Mouse (Mus musculus): ENCODE results near the gene Cpa1.
A peak's percentile ranks its signal among the peaks of the same experiment; 100 is the strongest.

Cpa1 gene

GRCm38 (mm10) chr6:30673764-30674561 lies 34.9 kb downstream of the Cpa1 start:
- no peak for DNase-seq (ENCODE audit: low spot score)

- DNase-seq (ENCODE audit: low spot score), result no peak
Measured at GRCm38 (mm10) chr6:30674714-30675280, 35.8 kb downstream of the Cpa1 start.

DNA sequence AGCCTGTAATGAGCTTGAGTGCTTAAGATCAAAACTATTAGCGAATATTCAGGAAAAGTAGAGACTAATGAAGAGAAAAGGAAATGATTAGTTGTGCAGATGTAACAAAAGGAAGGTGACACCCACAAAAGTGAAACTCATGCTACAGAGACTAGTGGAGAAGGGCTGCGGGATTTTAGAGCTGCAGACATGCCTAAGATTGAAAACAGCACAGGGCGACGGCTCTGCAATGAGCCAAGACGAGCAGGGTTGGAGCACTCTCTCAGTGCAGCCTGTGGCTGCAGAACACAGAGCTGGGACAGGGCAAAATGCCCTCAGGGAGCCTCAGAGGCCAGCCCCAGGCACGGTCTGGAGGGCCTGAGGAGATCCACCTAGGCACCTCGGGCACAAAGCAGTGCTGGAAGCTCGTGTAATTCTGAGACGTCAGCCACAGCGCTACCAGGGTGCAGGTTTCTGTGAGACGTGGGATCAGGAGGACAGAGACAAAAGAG lies 36.3 kb downstream of the Cpa1 start:
- DNase-seq (ENCODE audit: low spot score), result no peak

DNA sequence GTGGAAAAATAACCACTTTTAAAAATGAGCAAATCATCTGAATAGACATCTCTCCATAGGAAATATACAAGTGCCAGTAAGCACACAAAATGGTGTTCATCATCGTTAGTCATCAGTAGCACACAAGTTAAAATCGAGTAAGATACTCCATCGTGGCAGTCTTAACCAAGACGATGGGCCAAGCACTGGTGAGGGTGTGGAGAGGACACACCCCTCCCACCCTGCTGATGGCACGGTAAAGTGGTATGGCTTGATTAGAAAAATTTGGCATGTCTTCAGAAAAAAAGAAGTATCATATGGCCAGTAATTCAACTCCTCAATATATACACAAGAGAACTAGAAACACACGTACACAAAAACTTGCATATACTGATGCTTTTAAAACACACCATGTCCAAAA lies 37.5 kb downstream of the Cpa1 start:
- no peak for DNase-seq (ENCODE audit: low spot score)

GRCm38 (mm10) chr6:30677591-30677990 lies 38.6 kb downstream of the Cpa1 start:
- no peak for DNase-seq (ENCODE audit: low spot score)

GRCm38 (mm10) chr6:30678482-30678881 lies 39.5 kb downstream of the Cpa1 start:
- DNase-seq (ENCODE audit: low spot score), result no peak

DNA sequence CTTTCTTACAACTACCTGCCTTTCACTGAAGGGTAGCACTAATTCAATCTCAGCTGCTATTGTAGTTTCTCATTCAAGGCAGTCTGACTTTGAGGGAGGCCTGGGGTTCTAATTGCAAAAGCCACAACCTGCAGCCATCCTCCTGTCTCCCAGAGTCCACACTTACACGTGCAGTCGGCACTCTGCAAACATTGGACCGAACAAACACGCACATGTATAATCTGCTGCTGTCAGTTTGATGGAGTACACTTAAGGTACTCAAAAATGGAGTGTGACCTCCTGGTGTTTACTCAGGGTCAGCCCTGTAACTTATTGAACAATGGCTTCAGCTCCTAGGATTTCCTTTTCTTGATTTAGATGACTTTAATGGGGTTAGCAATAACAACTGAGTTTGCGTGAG lies 40.5 kb downstream of the Cpa1 start:
- DNase-seq (ENCODE audit: low spot score), result peak; percentile 61

GRCm38 (mm10) chr6:30680442-30680841 lies 41.4 kb downstream of the Cpa1 start:
- no peak for DNase-seq (ENCODE audit: low spot score)

- no peak for DNase-seq (ENCODE audit: low spot score)
Measured at GRCm38 (mm10) chr6:30681935-30682900, 43.2 kb downstream of the Cpa1 start.

- no peak for DNase-seq (ENCODE audit: low spot score)
Measured at GRCm38 (mm10) chr6:30684570-30684969, 45.6 kb downstream of the Cpa1 start.

DNA sequence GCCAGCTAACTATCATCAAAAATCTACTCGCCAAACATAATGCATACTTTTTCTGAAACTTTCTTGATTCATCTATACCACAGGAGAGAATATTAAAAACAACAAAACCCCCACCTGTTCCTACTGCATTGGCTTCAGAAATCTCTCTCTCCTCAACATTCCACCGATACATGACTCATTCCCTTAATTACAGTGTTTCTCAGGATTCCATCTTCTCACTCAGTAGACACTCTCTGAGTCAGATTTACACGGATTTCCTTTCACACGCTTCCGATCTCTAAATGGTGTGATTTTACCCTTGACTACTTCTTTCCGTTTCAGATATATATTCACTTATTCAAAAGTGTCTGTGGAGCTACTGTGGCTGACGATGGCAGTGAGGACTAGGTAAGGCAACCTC lies 48.2 kb downstream of the Cpa1 start:
- DNase-seq (ENCODE audit: low spot score), result no peak

GRCm38 (mm10) chr6:30692826-30693225 lies 53.8 kb downstream of the Cpa1 start:
- no peak for DNase-seq (ENCODE audit: low spot score)

DNA sequence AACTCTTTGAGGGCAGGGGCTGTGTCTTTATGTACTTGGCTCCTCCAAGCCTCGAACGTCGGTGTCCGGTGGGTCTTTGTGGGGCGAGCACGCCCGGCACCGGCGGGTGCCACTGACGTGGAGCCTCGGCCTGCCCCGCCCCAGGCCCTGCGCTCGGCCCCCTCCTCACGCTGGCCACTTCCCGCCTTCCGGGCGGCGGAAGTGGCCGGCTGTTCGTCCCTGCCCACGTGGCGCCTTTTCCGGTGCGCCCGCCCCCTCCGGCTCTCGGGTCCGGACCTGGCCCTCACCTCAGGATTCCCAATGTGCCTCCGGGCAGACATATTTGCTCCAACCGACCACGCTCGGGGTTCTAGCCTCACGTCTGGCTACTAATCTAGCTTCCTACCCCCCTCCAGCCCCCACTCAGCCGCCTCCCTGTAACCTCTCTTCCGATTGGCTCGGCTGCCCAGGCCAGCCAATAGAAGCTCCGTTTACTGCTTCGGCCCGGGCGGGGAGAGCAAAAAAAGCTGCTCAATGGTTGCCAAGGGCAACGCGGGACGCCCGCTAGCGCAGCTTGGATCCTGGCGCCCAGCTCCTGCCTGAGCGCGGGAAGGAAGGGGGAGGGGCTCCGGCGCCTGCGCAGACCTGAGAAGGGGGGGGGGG lies 54.5 kb downstream of the Cpa1 start, which contains the start of gene Cep41:
Gene Cep41, minus strand, starts transcription at position 400 of the 642 bp plus-strand sequence.
- DNase-seq (ENCODE audit: low spot score), result peak; percentile 92

DNA sequence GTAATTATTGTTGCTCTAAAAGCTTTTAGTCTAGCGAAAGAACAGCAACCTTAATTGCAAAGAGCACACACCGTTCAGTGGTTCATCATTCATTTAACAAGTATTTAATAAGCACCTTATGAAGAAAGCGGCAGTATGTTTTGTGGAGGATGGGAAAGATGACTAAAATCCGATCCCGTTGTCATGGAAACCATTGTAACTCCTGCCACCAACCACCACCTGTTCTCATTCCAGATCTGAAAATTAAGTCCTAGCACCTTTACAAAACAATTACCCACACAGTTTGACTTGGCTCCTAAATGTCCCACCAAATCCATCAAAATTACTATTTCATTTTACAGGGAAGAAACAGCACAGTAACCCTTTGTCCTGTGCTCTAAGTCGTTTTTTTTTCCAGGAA lies 55.2 kb downstream of the Cpa1 start:
- DNase-seq (ENCODE audit: low spot score), result no peak

Data from lung, postnatal 25 days (tissue).